Mouse (Mus musculus): ENCODE results near the gene Slc27a4.

GRCm38 (mm10) chr2:29803400-29803831, 982 bp downstream of the Slc27a4 start:
- TF ChIP-seq CTCF (IDR thresholded peaks at IDR 0.05; ENCODE audit: extremely low read depth, insufficient read depth, insufficient read length, insufficient replicate concordance) = no peak
- TF ChIP-seq POLR2A (IDR thresholded peaks at IDR 0.05; ENCODE audit: low read depth, low read length) = no peak

Data from spleen, adult 2 months (tissue).